Mouse (Mus musculus) forebrain, embryonic 16.5 days (tissue): ENCODE data around the gene Mcidas. TPM values are rescaled to one million over a fixed set of nuclear protein-coding genes. Genes with fewer than 3 reads are reported as not detected.

Experiments used
- ATAC-seq: fragments of 200-750 bp; cut with Nextera tagmentation; 2 replicates; pipeline ENCODE4 v1.8.0; 2017; ENCODE audit warnings: mild to moderate bottlenecking, moderate library complexity
- H3K27ac ChIP-seq: fragments of 300-500 bp; sonication (generic); 2 replicates; pipeline ENCODE4 v1.5.1; 2014; ENCODE audit warnings: low read length, control low read depth
- H3K27me3 ChIP-seq: fragments of 300-500 bp; sonication (generic); replicated peaks from 2 replicates; pipeline ENCODE4 v1.6.1; 2014; ENCODE audit warnings: low read length; ENCODE audit not compliant: control insufficient read depth, insufficient read depth
- H3K36me3 ChIP-seq: fragments of 300-500 bp; sonication (generic); 2 replicates; pipeline ENCODE4 v1.6.1; 2014; ENCODE audit not compliant: control insufficient read depth, insufficient read depth
- H3K4me1 ChIP-seq: fragments of 300-500 bp; sonication (generic); replicated peaks from 2 replicates; pipeline ENCODE4 v1.6.1; 2014; ENCODE audit warnings: low read length; ENCODE audit not compliant: control insufficient read depth, insufficient read depth
- H3K4me2 ChIP-seq: fragments of 300-500 bp; sonication (generic); 2 replicates; pipeline ENCODE4 v1.6.1; 2014; ENCODE audit warnings: mild to moderate bottlenecking, low read length, control low read depth
- H3K4me3 ChIP-seq: fragments of 300-500 bp; sonication (generic); replicated peaks from 2 replicates; pipeline ENCODE4 v1.5.1; 2014; ENCODE audit warnings: mild to moderate bottlenecking, low read length, control low read depth
- H3K9ac ChIP-seq: fragments of 300-500 bp; sonication (generic); replicated peaks from 2 replicates; pipeline ENCODE4 v1.6.1; 2014; ENCODE audit warnings: low read depth, low read length, control low read depth
- H3K9me3 ChIP-seq: fragments of 300-500 bp; sonication (generic); 2 replicates; pipeline ENCODE4 v1.6.1; 2016; ENCODE audit warnings: low read length; ENCODE audit not compliant: control insufficient read depth
- WGBS: fragments of 180-500 bp; shearing (Covaris S2); extraction: QIAGEN DNeasy Blood & Tissue Kit; methylation state at CpG from one replicate; pipeline ENCODE4 v1.1.7; 2014; 5-methylcytosine and 5-hydroxymethylcytosine counted together
- microRNA counts: library from miRNA; unstranded; fragments of <30 nt; microRNA quantifications from one replicate; lab custom pipeline; 2016
- microRNA-seq: library from miRNA; unstranded; fragments of <30 nt; microRNA quantifications from one replicate; pipeline ENCODE4, GENCODE M21; 2017
- polyA plus RNA-seq: library from polyadenylated mRNA; unstranded; fragments of >200 nt; fragmentation: Nextera tagmentation; extraction: Ambion mirVana; gene quantifications from 2 replicates; pipeline ENCODE4 v1.2.1, GENCODE M21; 2015

The Mcidas gene
- polyA plus RNA-seq, 1 experiment from 2014 or later = 0.20 TPM

- no peaks in the 10 kb centered on the region for H3K9me3 ChIP-seq
- no peaks in the 10 kb centered on the region for H3K36me3 ChIP-seq
- no peaks in the 10 kb centered on the region for H3K27me3 ChIP-seq
- peak within 1 kb of the TSS; percentile 48 for H3K9ac ChIP-seq
- WGBS = 5% methylated on average over 21 of the region's 21 CpGs
- H3K4me2 ChIP-seq = peak within 1 kb of the TSS; percentile 86
- peaks cover 3% of the 10 kb centered on the region; the same call in 1 of the 2 replicates for H3K4me1 ChIP-seq
- ATAC-seq = peak; percentile 86
- peak within 1 kb of the TSS; percentile 56 for H3K4me3 ChIP-seq
- H3K27ac ChIP-seq = no peak within 1 kb of the TSS
Observed at GRCm38 (mm10) chr13:113046211-113046883, 52.7 kb downstream of the Mcidas start, which contains the start of gene Gpx8. Gene Gpx8 (minus strand): TSS chr13:113046410.

GRCm38 (mm10) chr13:113047018-113047417 is 53.4 kb downstream of the Mcidas start:
- Histone ChIP-seq H3K36me3 (no peaks in the 10 kb centered on the region), H3K9me3 (no peaks in the 10 kb centered on the region), H3K9ac (no peak overlapping the region), H3K27ac (no peak overlapping the region), H3K4me3 (no peak overlapping the region), H3K4me1 (peaks cover 3% of the 10 kb centered on the region; the same call in 1 of the 2 replicates), H3K27me3 (no peaks in the 10 kb centered on the region), H3K4me2 (no peak overlapping the region; the same call in 1 of the 2 replicates)
- peak; percentile 49 for ATAC-seq

- Histone ChIP-seq H3K4me1 (peaks cover 3% of the 10 kb centered on the region; the same call in 1 of the 2 replicates), H3K27me3 (no peaks in the 10 kb centered on the region), H3K27ac (no peak overlapping the region), H3K4me2 (no peak overlapping the region), H3K9me3 (no peaks in the 10 kb centered on the region), H3K4me3 (no peak overlapping the region), H3K9ac (no peak overlapping the region), H3K36me3 (no peaks in the 10 kb centered on the region)
- ATAC-seq = no peak
- WGBS = 78% methylated on average over 3 of the region's 3 CpGs
Observed at GRCm38 (mm10) chr13:113047647-113048046, 54.0 kb downstream of the Mcidas start.

MicroRNA genes within 50 kb of the gene (microRNA counts, 519-probe panel; counts per million panel counts)
- 2,795 counts per million, percentile 72 among the panel's probes with 10 or more counts for microRNA mmu-miR-449a (lab: Ali Mortazavi, UCI)
- microRNA mmu-miR-449b (lab: Ali Mortazavi, UCI) = 795 counts per million, percentile 5 among the panel's probes with 10 or more counts
- not detected for microRNA mmu-miR-449c (lab: Ali Mortazavi, UCI)

Small RNA genes lying within 50 kb of the gene (microRNA-seq; reads per million reads assigned to microRNA genes)
- gene Mir449a = 2,702 reads per million, percentile 85 among the genes with 10 or more reads in this experiment
- gene Mir449b = 2.7 reads per million, percentile 9 among the genes with 10 or more reads in this experiment
- gene Mir449c = 2.7 reads per million, percentile 9 among the genes with 10 or more reads in this experiment

Other genes with a start within 250 kb of the Mcidas start
- gene Plpp1, start 193.1 kb upstream of the Mcidas start, polyA plus RNA-seq = 44.7 and 49.2 TPM in 2 replicates
- 69.4 and 76.9 TPM in 2 replicates for gene Mtrex, start 66.4 kb upstream of the Mcidas start, polyA plus RNA-seq
- gene Dhx29, start 66.4 kb upstream of the Mcidas start, polyA plus RNA-seq = 25.9 and 28.5 TPM in 2 replicates
- 0.51 and 1.4 TPM in 2 replicates for gene Ccno, start 6.0 kb upstream of the Mcidas start, polyA plus RNA-seq
- 0.33 TPM in 1 of 2 replicates, not detected in the other for gene Cdc20b, start 41.3 kb downstream of the Mcidas start, polyA plus RNA-seq
- gene Gpx8, start 52.6 kb downstream of the Mcidas start, polyA plus RNA-seq = 39.0 and 44.8 TPM in 2 replicates
- gene Gzma, start 107.1 kb downstream of the Mcidas start, polyA plus RNA-seq = 0.29 TPM in 1 of 2 replicates, not detected in the other
- 0.84 and 1.2 TPM in 2 replicates for gene Esm1, start 215.8 kb downstream of the Mcidas start, polyA plus RNA-seq
- 0.16 TPM in 1 of 2 replicates, not detected in the other for gene Gzmk, start 232.1 kb downstream of the Mcidas start, polyA plus RNA-seq